Mouse (Mus musculus) embryonic facial prominence, embryonic 12.5 days (tissue): Measurements from ENCODE around the gene Timm44. TPM values are rescaled to one million over a fixed set of nuclear protein-coding genes. Genes with fewer than 3 reads are reported as not detected.

Experiments used
- ATAC-seq: fragments of 200-750 bp; cut with Nextera tagmentation; 2 replicates; pipeline ENCODE4 v1.8.0; 2017; ENCODE audit not compliant: insufficient number of reproducible peaks, insufficient read depth, low FRiP score, low TSS enrichment
- H3K27ac ChIP-seq: fragments of 300-500 bp; sonication (generic); 2 replicates; pipeline ENCODE4 v1.5.1; 2016; ENCODE audit warnings: mild to moderate bottlenecking
- H3K27me3 ChIP-seq: fragments of 300-500 bp; sonication (generic); 2 replicates; pipeline ENCODE4 v1.6.1; 2016; ENCODE audit warnings: mild to moderate bottlenecking, moderate library complexity
- H3K36me3 ChIP-seq: fragments of 300-500 bp; sonication (generic); 2 replicates; pipeline ENCODE4 v1.6.1; 2016; ENCODE audit warnings: mild to moderate bottlenecking
- H3K4me1 ChIP-seq: fragments of 300-500 bp; sonication (generic); 2 replicates; pipeline ENCODE4 v1.6.1; 2016
- H3K4me2 ChIP-seq: fragments of 300-500 bp; sonication (generic); replicated peaks from 2 replicates; pipeline ENCODE4 v1.6.1; 2016; ENCODE audit warnings: mild to moderate bottlenecking, moderate library complexity
- H3K4me3 ChIP-seq: fragments of 300-500 bp; sonication (generic); 2 replicates; pipeline ENCODE4 v1.5.1; 2016; ENCODE audit warnings: mild to moderate bottlenecking
- H3K9ac ChIP-seq: fragments of 300-500 bp; sonication (generic); 2 replicates; pipeline ENCODE4 v1.6.1; 2016; ENCODE audit warnings: mild to moderate bottlenecking, moderate library complexity
- H3K9me3 ChIP-seq: fragments of 300-500 bp; sonication (generic); 2 replicates; pipeline ENCODE4 v1.6.1; 2016; ENCODE audit warnings: mild to moderate bottlenecking, moderate library complexity
- WGBS: fragments of 180-500 bp; shearing (Covaris S2); methylation state at CpG from one replicate; pipeline ENCODE4 v1.1.7; 2016; 5-methylcytosine and 5-hydroxymethylcytosine counted together
- polyA plus RNA-seq: library from polyadenylated mRNA; unstranded; fragments of >200 nt; fragmentation: Nextera tagmentation; extraction: Ambion mirVana; gene quantifications from 2 replicates; pipeline ENCODE4 v1.2.1, GENCODE M21; 2016

Timm44 gene
- polyA plus RNA-seq, 1 experiment from 2014 or later: 64.3 TPM

- Histone ChIP-seq H3K4me1 (no peaks in the 10 kb centered on the region; the same call in 1 of the 2 replicates), H3K9me3 (no peaks in the 10 kb centered on the region), H3K27me3 (no peaks in the 10 kb centered on the region), H3K9ac (no peak overlapping the region), H3K4me3 (no peak overlapping the region), H3K36me3 (peaks cover 32% of the 10 kb centered on the region), H3K4me2 (no peak overlapping the region), H3K27ac (no peak overlapping the region)
- no peak for ATAC-seq
- 78% methylated on average over 3 of the region's 3 CpGs for WGBS
Measured at GRCm38 (mm10) chr8:4313254-4314124, 37.8 kb upstream of the Timm44 start.

DNA sequence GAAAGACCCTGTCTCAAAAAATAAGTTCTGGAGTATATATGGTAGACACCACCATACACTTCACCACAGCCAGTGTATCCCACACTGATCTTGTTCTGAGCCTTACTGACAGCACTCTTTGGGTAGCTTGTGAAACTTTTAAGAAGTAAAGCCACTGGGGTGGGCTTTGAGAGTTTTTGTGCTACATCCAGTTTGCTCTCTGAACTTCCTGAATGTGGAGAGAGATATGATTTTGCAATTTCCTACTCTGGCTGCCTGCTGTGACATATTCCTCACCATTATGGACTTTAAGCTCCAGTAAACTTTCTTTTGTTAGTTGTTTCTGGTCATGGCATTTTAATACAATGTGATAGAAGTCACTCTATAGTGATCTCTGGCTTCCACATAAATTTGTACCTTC is 36.4 kb upstream of the Timm44 start:
- no peak overlapping the region for H3K4me2 ChIP-seq
- H3K9ac ChIP-seq: no peak overlapping the region
- H3K36me3 ChIP-seq: peaks cover 43% of the 10 kb centered on the region
- H3K4me1 ChIP-seq: no peaks in the 10 kb centered on the region; the same call in 1 of the 2 replicates
- H3K4me3 ChIP-seq: no peak overlapping the region
- no peak overlapping the region for H3K27ac ChIP-seq
- no peak for ATAC-seq
- no peaks in the 10 kb centered on the region for H3K27me3 ChIP-seq
- H3K9me3 ChIP-seq: no peaks in the 10 kb centered on the region

GRCm38 (mm10) chr8:4305838-4306237 is 30.1 kb upstream of the Timm44 start:
- Histone ChIP-seq H3K9ac (no peak overlapping the region), H3K27me3 (no peaks in the 10 kb centered on the region), H3K27ac (no peak overlapping the region), H3K36me3 (peaks cover 93% of the 10 kb centered on the region), H3K4me3 (no peak overlapping the region), H3K4me2 (no peak overlapping the region), H3K4me1 (no peaks in the 10 kb centered on the region), H3K9me3 (no peaks in the 10 kb centered on the region)
- no peak for ATAC-seq
- WGBS: 90% methylated on average over 2 of the region's 2 CpGs

DNA sequence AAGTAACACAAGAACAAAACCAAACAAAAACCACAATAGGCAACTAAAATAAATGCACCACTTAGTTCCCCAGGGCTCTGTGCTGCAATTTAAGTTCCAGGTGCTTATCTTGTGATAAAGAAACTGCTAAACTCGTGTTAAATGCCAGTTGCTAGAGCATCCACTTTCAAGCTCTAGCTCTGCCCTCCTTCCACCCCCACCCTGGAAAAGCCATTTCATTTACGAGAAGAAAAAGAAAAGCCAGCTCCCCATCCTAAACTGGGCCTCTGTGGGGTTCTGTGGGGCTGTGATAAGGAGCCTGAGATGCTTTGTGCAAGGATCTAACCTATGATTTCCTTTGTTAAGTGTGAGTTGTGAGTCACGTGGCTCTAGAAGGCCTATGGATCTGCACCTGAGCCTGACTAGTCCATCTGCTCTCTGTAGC is 28.4 kb upstream of the Timm44 start:
- H3K27ac ChIP-seq: no peak overlapping the region
- no peaks in the 10 kb centered on the region for H3K27me3 ChIP-seq
- H3K4me2 ChIP-seq: no peak overlapping the region
- ATAC-seq: no peak
- WGBS: 76% methylated on average over 3 of the region's 3 CpGs
- peaks cover 96% of the 10 kb centered on the region for H3K36me3 ChIP-seq
- H3K4me1 ChIP-seq: no peaks in the 10 kb centered on the region
- no peak overlapping the region for H3K9ac ChIP-seq
- no peak overlapping the region for H3K4me3 ChIP-seq
- no peaks in the 10 kb centered on the region for H3K9me3 ChIP-seq

GRCm38 (mm10) chr8:4297822-4298221 is 22.1 kb upstream of the Timm44 start:
- no peak for ATAC-seq
- H3K4me3 ChIP-seq: no peak overlapping the region
- H3K9me3 ChIP-seq: no peaks in the 10 kb centered on the region
- no peak overlapping the region for H3K9ac ChIP-seq
- H3K27me3 ChIP-seq: no peaks in the 10 kb centered on the region
- H3K4me2 ChIP-seq: no peak overlapping the region
- H3K36me3 ChIP-seq: peaks cover 83% of the 10 kb centered on the region
- no peak overlapping the region for H3K27ac ChIP-seq
- H3K4me1 ChIP-seq: no peaks in the 10 kb centered on the region
- WGBS: 91% methylated on average over 4 of the region's 4 CpGs

DNA sequence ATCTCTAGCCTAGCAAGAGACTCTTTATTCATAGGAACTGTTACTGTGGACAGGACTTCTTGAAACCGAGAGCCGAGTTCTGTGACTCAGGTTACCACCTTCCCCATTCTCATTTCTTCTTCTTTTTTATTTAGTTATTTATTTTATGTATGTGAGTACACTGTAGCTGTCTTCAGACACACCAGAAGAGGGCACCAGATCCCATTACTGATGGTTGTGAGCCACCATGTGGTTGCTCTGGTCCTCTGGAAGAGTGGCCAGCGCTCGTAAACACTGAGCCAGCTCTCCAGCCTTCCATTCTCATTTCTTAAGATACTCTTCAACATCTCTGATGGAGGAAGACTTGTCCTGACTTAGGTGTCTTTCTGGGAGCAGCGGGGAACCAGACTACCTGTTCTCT is 17.0 kb upstream of the Timm44 start:
- H3K4me3 ChIP-seq: no peak overlapping the region
- H3K27ac ChIP-seq: no peak overlapping the region
- no peak overlapping the region for H3K4me2 ChIP-seq
- no peak overlapping the region for H3K9ac ChIP-seq
- no peaks in the 10 kb centered on the region for H3K4me1 ChIP-seq
- no peak for ATAC-seq
- H3K36me3 ChIP-seq: peaks cover 79% of the 10 kb centered on the region
- no peaks in the 10 kb centered on the region for H3K9me3 ChIP-seq
- no peaks in the 10 kb centered on the region for H3K27me3 ChIP-seq
- WGBS: 93% methylated on average over 5 of the region's 5 CpGs

GRCm38 (mm10) chr8:4276111-4276465 is 375 bp upstream of the Timm44 start:
- peak overlapping the region; percentile 66 for H3K9ac ChIP-seq
- peak; percentile 47; the same call in 1 of the 2 replicates for ATAC-seq
- H3K9me3 ChIP-seq: no peaks in the 10 kb centered on the region
- 28% methylated on average over 9 of the region's 9 CpGs for WGBS
- peaks cover 7% of the 10 kb centered on the region for H3K4me1 ChIP-seq
- H3K4me2 ChIP-seq: peak overlapping the region; percentile 72
- peak overlapping the region; percentile 41; the same call in 1 of the 2 replicates for H3K27ac ChIP-seq
- H3K27me3 ChIP-seq: no peaks in the 10 kb centered on the region
- H3K36me3 ChIP-seq: peaks cover 18% of the 10 kb centered on the region
- peak overlapping the region; percentile 64 for H3K4me3 ChIP-seq

DNA sequence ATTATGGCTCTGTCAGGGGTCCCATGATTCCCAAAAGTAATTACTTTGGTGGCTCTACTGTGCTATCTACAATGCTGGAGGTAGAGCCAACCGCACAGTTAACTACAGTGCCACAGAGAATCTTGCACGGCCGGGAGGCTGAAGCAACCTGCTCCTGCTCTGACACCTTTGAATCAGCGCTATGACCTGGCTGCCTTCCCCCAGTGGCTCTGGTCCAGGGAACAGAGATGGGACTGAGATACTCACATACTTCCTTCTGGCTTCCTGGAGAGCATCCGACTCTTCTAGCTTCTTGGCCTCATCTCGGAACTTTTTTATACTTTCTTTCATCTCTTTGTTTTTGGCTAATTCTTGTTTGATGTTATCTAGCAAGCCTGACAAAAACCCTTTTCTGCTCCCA is 6.1 kb downstream of the Timm44 start:
- ATAC-seq: no peak
- Histone ChIP-seq H3K4me3 (no peak overlapping the region), H3K36me3 (peaks cover 78% of the 10 kb centered on the region), H3K4me2 (no peak overlapping the region), H3K9ac (no peak overlapping the region), H3K4me1 (peaks cover under 1% of the 10 kb centered on the region; the same call in 1 of the 2 replicates), H3K9me3 (no peaks in the 10 kb centered on the region), H3K27ac (no peak overlapping the region), H3K27me3 (no peaks in the 10 kb centered on the region)
- WGBS: 91% methylated on average over 6 of the region's 6 CpGs

GRCm38 (mm10) chr8:4267627-4268026 is 8.1 kb downstream of the Timm44 start:
- Histone ChIP-seq H3K27ac (no peak overlapping the region), H3K4me2 (no peak overlapping the region), H3K36me3 (peaks cover 87% of the 10 kb centered on the region), H3K4me3 (no peak overlapping the region), H3K9me3 (no peaks in the 10 kb centered on the region), H3K27me3 (no peaks in the 10 kb centered on the region), H3K4me1 (no peaks in the 10 kb centered on the region), H3K9ac (no peak overlapping the region)
- 77% methylated on average over 15 of the region's 15 CpGs for WGBS
- ATAC-seq: no peak

- WGBS: 89% methylated on average over 15 of the region's 15 CpGs
- Histone ChIP-seq H3K36me3 (peaks cover 94% of the 10 kb centered on the region), H3K27ac (no peak overlapping the region), H3K9me3 (no peaks in the 10 kb centered on the region), H3K4me3 (no peak overlapping the region), H3K4me2 (no peak overlapping the region), H3K4me1 (no peaks in the 10 kb centered on the region), H3K9ac (no peak overlapping the region), H3K27me3 (no peaks in the 10 kb centered on the region)
- ATAC-seq: no peak
Measured at GRCm38 (mm10) chr8:4265160-4265914, 10.4 kb downstream of the Timm44 start.

- Histone ChIP-seq H3K27me3 (no peaks in the 10 kb centered on the region), H3K4me3 (no peak overlapping the region), H3K36me3 (peaks cover 85% of the 10 kb centered on the region), H3K9ac (no peak overlapping the region), H3K9me3 (no peaks in the 10 kb centered on the region), H3K4me1 (peaks cover 7% of the 10 kb centered on the region; the same call in 1 of the 2 replicates), H3K4me2 (no peak overlapping the region), H3K27ac (no peak overlapping the region)
- ATAC-seq: no peak
- WGBS: 85% methylated on average over 8 of the region's 8 CpGs
Measured at GRCm38 (mm10) chr8:4263105-4263791, 12.5 kb downstream of the Timm44 start.
